Mouse (Mus musculus) CD4-positive, CD25-positive, alpha-beta regulatory T cell, adult 2 months (primary cell): ENCODE results near the gene Crbn.

Source experiments
- DNase-seq: peaks from one replicate; pipeline ENCODE4 v3.0.0-alpha.2; 2012; ENCODE audit warnings: low read depth, low spot score

The Crbn gene

DNA sequence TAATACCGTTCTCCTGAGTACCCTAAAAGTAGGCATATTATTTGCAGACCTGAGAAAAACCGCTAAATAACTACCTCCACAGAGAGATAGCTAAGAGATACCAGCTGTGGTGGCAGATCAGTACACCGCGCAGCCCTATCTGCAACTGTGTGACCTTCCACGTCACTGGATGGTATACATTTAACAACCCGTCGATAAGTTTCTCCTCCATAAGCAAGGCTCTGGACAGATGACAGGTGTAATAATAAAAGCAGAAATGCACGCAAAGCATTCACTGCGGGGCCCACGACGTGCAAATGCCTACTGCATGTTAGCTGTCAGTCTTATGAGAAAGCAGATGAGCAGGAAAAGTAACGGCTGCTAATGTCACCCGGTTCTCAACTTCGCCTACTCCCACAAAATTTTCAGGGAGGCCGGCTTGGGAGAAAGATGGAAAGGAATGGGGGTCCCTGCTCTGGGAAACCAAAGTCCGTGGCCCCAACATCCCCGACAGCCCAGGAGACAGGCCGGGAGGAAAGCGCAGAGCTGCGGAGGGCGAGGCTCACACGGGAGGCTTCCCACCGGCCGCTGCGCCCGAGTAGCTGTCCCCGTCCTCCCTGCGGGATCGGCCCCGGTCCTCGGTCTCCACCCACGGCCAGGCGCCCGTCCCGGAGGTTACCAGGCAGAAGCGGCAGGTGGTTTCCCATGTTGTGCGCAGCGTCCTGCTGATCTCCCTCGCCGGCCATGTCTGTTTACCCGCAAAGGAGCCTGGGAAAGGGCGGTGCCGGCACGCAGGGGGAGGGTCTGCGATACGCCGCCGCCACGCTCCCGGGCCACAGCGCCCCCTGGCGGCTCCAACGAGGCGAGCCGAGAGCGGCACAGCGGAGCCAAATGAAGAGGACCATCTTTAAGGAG, at the start of gene Crbn:
TSS of gene Crbn (minus strand) at position 745 of the 894 bp plus-strand sequence.
- peak; percentile 97 for DNase-seq

DNA sequence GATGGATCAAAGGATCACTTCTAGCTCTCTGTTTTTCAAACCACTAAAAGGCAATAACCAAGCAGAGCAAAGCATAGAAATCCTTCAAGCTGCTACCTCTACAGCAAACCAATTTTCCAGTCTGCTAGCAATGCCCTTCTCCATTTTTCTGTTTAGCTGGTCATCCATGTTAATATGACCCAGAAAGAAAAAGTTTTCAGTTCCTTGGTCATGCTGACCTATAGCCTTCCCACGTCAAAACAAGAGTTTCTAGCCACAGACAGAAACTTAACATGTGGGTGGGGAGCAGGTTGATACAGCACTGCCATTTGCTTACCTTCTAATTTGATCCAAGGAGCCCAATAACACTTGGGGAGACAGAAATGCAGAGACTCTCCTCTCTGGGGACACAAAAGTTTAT, 40.3 kb upstream of the Crbn start:
- no peak for DNase-seq

DNA sequence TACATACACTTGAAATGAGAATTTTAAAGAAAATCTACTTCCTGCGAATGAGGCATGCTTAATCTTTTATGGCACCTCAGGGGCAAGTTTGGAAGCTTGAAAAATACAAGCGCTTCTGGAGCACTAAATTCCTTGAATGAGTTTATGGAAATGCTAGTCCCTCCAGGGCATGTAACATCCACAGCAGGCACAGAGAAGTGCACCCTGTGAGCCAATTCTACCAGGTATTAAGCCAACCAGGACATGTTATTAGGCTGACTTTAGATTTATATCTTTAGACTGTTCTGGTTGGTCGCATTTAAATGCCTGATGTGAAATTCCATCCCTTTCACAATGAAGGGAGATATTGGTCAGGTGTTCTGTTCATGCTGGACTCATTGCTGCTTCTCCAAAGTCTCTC, 38.2 kb upstream of the Crbn start:
- DNase-seq = no peak

DNA sequence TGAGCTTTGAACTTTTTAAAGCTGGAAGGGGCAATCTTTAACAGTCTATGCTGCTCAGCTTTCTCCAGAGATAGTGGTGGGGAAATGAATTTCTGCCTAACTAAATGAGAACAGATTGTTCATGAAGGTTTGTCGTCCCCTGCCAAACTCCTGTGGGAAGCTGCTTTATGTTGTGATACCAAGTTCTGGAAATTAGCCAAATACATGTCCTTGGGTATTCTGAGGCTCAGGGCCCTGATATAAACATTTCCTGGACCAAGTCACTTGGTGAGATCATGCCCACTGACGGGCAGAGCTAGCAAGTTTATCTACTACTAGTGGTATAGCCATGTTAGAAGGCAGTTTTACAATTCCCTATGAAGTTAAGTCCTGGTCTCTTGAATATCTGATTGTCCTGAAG, 35.4 kb upstream of the Crbn start:
- no peak for DNase-seq

DNA sequence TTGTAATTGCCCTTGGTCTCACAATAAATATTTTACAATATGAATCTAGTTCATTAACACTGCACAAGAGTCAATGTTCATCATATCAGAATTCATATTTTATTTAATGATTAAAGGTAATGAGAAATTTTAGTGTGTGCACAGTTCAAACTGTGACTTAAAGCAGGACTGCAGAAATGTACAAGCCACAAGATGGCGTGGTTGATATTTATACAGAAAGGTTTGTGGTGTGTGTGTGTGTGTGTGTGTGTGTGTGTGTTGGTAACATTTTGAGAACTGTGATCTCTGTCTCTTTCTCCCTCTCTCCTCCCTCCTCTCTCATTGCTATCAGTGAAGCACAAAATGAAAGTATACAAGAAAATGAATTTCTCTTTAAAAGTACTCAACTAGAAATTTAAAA, 22.5 kb upstream of the Crbn start:
- no peak for DNase-seq

DNA sequence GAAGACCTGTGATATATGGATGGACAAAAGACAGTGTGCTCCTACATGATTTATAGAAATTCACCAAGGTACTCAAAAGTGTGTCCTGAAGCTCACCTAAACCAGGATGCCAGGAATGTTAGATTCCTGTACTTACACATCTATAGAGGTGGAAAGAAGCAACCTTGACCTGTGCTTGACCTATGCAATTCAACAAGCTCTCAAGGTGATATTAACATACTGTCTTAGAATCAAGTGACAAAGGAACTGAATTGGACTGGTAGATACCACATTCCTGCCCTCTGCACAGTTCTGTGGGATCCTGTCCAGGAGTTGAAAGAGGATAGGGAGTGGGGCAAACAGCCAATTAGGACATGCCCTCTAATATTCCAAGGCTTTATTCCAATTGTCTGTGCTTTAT, 20.7 kb upstream of the Crbn start:
- DNase-seq = no peak

DNA sequence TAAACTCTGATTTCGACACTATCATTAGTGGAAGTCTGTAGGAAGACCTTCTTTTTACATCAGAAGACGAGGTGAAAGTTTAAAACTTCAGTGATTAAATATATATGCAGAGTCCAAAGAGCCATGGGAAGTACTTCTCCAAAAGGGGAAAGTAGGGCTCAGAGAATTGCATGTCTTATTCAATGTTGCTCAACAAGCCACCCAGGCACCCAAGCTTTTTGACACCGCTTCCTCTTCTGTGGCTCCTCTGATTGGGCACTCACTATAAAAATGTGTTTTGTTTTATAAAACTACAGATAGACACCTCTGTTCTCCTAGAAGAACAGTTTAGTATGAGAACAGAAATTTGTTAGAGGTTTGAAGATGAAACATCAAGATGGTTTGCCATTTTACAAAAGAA, 20.0 kb upstream of the Crbn start:
- DNase-seq = no peak

DNA sequence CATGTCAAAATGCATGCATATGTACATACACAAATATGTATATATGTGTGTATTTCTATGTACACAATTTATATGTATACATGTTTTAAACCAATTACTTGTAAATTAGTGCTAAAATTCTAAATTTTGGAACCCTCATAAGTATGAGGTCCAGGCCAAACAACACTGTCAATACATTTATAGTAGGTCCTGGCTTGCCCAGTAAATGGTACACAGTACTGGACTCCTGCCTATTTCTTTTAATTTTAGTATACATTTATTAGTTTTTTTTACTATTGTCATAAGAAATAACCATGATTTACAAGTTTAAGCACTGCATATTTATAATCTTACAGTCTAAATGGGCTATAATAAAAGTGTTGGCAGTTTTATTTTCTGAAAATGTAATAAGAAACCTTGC, 19.4 kb upstream of the Crbn start:
- no peak for DNase-seq

DNA sequence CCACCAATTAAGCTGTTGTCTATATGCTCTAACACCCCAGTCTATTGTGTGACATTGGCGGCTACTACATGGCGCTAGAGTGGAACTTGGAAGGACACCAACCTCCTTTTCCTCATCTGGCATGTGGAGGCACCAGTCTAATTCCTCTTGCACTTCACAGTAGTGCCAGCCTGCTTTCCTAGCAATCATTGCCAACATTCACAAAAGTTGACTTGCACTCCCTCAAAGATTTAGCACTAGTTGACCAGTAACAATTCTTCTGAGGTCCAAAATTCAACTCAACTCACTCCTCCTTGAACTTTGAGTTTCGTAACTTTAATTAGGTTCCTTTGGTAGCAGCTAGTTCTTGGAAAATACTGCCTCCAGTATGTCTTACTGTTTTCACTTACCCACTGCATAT, 10.8 kb upstream of the Crbn start:
- no peak for DNase-seq

DNA sequence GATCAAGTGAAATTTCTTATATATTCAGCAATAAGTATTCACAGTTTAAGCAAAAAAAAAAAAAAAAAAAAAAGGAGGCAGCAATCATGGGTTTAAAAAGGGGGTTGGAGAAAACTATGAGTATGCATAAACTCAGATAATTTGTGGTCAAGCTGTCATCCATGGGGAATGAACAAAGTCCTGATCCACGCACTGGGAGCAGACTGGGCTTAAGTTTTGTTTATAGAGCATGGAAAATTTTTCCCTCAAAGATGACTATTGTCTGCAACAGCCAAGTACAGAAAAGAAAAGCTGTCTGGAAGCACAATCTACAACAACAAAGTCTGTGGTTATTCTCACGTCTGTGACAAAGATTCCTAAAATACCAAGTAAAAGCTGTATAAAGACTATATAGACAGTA, 9.3 kb upstream of the Crbn start:
- DNase-seq = no peak

DNA sequence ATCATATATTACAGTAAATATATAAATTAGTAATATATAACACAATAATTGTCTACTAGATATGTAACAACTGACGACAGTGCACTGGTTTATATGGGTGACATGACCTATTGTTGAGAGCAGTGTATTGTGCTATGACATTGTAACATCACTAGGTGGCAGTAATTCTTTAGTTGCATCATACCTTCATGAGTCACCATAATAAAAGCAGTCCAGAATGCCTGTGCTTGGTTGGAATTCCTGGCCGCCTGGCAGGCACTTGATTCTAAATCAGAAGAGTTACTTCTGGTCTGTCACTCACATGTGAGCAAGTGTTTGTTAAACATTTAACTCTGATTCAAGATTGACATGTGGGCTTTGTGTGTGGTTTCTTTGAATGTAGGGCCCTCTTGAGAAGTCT, 5.0 kb upstream of the Crbn start:
- peak; percentile 32 for DNase-seq

DNA sequence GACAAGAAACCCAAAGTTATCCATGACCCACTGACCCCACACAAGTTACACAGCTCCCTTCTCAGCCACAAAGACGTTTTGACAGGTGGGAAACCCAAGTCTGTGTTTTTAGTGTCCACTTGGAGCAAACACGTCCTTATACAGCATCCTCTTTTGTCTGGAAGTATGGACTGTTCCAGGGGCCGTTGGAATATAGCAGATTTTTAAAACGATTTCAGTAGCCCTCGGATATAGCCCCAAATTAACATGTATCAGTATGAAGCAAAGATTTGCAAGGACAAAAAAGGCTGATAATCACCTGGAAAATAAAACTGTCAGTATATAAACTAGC, 315 bp upstream of the Crbn start:
- DNase-seq = no peak

DNA sequence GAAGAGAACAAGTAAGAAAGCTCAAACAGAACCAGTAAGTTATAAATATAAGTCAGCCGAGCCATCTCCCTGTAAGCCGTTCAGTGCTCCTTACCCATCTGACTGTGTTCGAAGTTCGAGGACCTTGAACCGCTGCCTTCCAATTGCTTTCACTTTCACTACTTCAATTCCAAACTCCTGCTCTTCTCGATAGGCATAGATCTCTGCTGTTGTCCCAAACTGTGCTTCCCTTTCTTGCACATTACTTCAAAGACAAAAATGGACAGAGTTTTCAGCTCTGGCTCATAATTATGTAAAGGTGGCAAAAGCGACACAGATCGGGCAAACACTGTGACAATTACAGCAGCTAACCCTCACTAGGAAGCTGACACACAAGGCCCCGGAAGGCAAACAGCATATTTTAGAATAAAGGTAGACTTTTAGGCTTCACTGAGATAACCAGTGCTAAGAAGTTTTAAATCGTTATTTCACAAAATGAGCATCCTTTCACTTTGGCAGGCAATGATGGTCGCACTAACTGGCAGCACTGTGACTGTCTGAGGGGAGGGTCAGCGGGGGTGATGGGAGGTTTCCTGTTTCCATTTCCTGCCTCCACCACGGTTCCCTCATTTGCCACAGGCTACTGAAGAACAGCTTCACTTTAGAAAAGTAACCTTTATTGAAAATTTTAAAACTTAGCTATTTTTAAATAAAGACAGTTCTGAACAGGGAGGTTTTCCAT, 5.6 kb downstream of the Crbn start:
- peak; percentile 75 for DNase-seq

DNA sequence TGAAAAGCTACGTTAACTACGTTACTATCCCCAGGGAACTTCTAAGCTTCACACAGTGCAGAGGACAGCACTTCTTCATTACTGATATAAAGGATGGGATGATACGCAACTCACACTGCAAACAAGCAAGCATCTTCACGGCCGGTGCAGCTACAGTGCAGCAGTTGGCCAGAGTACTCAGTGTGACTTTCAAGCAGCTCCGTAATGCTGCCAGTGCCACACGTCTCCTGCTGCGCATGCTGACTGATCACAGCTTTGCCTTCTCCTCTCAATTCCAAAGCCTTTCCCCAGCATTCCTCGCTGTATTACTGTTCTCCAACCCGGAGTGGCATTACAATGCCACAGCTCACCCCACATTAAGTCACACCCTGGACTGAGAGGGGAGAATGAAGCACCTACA, 6.3 kb downstream of the Crbn start:
- DNase-seq = peak; percentile 59

DNA sequence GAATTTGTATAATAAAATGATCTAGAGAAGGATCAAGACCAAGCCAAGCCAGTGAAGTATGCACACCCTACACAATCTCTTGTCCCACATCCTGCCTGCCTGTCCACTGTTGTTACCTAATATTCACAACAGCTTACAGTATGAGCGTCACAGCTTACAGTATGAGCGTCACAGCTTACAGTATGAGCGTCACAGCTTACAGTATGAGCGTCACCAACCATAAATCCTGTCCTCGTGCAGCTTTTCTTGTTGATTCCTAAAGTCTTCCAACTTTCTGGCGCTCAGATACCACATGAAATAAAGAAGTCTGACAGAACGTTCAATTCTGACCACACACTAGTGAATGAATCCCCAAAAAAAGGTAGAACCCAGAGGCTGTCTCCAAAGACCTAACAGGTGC, 6.8 kb downstream of the Crbn start:
- peak; percentile 73 for DNase-seq

DNA sequence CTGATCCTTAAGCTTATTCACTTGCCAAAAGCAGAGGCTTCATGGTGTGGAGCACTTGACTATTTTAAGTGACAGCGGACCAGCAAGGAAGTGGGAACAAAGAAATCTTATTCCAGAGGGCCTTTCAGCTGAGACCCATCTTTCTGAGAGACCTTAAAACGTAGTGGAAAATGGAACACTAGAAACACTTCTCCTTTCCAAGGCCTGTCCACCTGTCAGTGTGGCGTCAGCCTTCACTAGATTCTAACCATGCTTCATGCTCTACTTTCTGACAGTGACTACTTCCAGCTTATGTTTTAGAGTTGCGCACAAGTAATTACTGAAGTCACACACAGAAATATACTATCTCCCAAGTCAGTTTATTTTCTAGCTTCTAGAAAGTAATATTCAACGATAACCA, 7.4 kb downstream of the Crbn start:
- no peak for DNase-seq

DNA sequence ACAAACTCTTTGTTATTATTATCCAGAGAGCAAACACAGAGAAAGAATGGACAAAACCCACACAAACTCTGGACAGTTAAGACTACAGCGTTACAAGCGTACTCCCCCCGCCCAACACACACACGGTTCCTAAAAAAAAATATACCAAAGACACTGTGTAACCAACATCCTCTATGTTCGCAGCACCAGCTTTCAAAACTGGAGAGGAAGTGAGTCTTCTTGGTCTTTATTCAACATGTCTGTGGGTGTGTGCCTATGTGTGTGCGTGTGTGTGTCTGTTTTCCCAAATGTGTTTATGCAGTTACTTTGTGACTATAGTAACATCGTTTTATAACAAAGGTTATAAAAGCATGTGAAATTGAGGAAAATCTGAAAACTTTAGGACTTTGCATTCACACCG, 8.4 kb downstream of the Crbn start:
- DNase-seq = peak; percentile 64

DNA sequence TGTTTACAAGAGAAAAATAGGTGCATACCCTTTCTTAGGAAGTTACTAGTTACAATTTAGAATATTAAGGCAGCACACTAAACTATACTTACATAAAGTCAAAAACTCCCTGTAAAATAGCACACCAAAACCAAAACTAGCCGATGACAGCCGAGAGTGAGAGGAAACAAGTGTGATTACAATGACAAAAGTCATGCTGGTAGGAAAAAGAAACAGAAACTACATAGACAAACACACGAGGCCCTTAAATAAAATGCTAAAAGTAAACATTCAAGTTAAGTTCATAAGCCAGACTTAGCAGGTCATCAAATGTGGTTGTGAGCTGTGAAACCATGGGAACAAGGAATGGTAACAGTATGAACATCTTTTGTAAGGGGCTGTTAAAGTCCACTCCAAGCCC, 12.7 kb downstream of the Crbn start:
- DNase-seq = peak; percentile 40

DNA sequence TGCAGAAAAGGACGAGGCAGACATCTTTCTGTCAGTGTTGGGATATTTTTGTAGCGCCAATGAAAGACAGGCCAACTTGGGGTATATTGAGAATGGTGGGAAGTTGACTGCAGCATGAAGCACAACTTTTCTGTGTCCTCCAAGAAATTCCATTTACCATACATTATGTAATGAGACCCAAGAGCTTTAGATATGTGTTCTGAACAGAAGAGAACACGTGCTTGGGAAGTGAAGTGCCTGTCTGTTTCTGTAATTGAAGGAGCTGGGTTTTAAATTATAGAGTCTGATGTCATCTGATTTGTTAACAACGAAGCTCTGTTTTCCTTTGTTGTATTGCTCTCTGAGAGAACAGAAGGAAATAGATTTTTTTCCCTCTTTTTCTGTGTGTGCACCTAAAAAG, 29.8 kb downstream of the Crbn start:
- DNase-seq = no peak

DNA sequence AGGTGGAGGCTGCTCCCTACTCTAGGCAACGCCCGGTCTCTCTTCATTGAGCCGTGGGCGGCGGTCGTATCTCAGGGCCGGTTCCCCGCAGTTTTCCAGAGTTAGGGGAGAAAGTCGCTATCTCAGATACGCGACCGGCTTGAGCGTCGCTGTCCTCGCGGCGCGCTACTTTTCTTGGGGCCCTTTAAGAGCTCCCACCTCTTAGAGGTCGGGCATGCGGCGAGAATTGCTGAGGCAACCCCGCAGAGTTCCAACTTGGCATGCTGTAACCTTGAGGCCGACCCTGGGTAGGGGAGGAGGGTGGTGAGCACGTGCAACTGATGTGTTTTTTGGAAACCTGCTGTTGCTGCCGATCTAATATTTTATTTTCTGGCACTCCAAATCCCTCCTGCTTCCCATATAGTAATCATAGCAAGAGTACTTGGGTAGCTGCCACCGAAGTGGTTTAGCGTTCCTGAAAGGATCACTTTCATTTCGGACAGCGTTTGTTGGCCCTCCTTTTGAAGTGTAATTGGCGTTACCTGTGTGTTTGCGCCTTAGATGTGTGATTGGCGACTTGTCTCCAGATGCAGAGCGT, 30.5 kb downstream of the Crbn start:
- peak; percentile 20 for DNase-seq

DNA sequence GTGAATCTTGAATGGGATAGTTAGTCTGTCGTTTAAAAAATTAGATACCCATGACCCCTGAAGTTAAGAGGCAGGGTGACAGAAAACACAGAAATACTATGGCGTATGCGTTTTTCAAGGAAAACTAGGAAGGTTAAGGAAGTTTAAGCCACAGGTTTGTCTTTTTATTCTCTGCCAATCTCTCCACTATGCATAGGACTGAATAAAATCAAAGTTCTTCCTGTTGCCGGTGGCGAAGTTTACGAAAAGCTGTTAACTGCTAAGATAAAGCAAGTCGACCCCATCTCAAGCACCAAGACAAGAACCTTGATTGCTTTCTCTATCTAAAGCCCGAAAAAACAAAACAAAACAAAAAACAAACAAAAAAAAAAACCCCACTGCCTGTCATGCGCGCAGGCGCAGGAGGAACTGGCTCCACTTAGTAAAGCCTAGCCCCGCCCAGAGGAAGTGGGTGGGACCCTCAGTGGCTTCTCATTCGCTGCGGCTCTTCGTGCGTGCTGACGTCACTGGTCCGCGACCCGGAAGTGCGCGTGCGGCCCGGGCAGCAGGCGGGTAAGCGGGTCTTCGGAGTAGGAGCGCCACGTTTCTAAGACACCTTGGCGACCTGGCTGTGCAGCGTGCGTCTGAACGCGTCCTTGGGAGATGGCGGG, 31.1 kb downstream of the Crbn start, which contains the start of gene Trnt1:
TSS of gene Trnt1 (plus strand) at position 481 of the 650 bp plus-strand sequence.
- DNase-seq = peak; percentile 100

DNA sequence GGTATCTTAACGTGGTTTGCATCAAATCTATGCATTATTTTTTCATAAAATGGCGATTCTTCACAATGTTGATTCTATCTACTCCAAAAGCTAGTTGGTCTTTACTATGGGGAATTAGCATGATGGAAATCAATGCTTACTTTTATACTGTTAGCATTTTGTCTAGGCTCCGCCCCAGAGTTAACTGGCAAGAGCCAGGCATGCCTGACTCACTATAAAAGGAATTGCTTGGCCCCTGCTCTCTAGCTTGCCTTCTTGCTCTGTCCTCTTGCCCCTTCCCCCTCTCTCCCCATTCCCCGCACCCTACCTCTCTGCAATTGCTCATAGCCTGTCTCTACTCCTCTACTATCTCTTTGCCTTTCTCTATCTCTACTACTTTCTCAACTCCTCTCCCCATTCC, 33.1 kb downstream of the Crbn start:
- no peak for DNase-seq
